Mouse (Mus musculus): ENCODE measurements around the gene Babam2. TPM values are rescaled to one million over a fixed set of nuclear protein-coding genes. Genes with fewer than 3 reads are reported as not detected.

Gene Babam2
- total RNA-seq, 1 experiment = 33.9 TPM

GRCm38 (mm10) chr5:31876216-31876974 is 178.9 kb downstream of the Babam2 start:
- Histone ChIP-seq H3K9me3 (ENCODE audit: control insufficient read depth, insufficient read depth, low read depth, low read length) (no peaks in the 10 kb centered on the region), H3K9ac (ENCODE audit: insufficient read depth, low read depth, low read length, poor library complexity, severe bottlenecking) (no peak overlapping the region), H3K4me1 (ENCODE audit: control insufficient read depth in 2 of 2, insufficient read depth in 2 of 2, low read length in 2 of 2, poor library complexity in 1 of 2) (no peaks in the 10 kb centered on the region), H3K27ac (ENCODE audit: insufficient read depth, low read depth, low read length, poor library complexity, severe bottlenecking) (no peak overlapping the region), H3K36me3 (ENCODE audit: control insufficient read depth, insufficient read depth, low read length, poor library complexity, severe bottlenecking) (no peaks in the 10 kb centered on the region), H3K4me3 (ENCODE audit: insufficient read depth in 1 of 2, low read depth in 1 of 2, low read length in 2 of 2, poor library complexity in 1 of 2, severe bottlenecking in 1 of 2) (no peak overlapping the region)
- in situ Hi-C loops (cut with MboI; ENCODE audit: low sequenced_read_pairs in 2 of 2, unreplicated experiment in 2 of 2) = no loop called here
- no peak for TF ChIP-seq ZNF384 (IDR thresholded peaks at IDR 0.05; ENCODE audit: low read depth, low read length)
- no peak for TF ChIP-seq CHD2 (IDR thresholded peaks at IDR 0.05; ENCODE audit: low read depth, low read length)
- TF ChIP-seq HCFC1 (IDR thresholded peaks at IDR 0.05; ENCODE audit: borderline replicate concordance, insufficient read depth, low read length) = no peak
- TF ChIP-seq ZC3H11A (IDR thresholded peaks at IDR 0.05; ENCODE audit: borderline replicate concordance, low read depth, low read length) = no peak
- TF ChIP-seq MAFK (IDR thresholded peaks at IDR 0.05; ENCODE audit: insufficient read depth, low read depth, low read length) = no peak
- DNase-seq (ENCODE audit: low read depth, low spot score) = no peak

GRCm38 (mm10) chr5:31880457-31880856 is 183.0 kb downstream of the Babam2 start:
- no peak overlapping the region for H3K27ac ChIP-seq (ENCODE audit: insufficient read depth, low read depth, low read length, poor library complexity, severe bottlenecking)
- no peak overlapping the region for H3K9ac ChIP-seq (ENCODE audit: insufficient read depth, low read depth, low read length, poor library complexity, severe bottlenecking)
- in situ Hi-C loops (cut with MboI; ENCODE audit: low sequenced_read_pairs in 2 of 2, unreplicated experiment in 2 of 2) = no loop called here

GRCm38 (mm10) chr5:31882297-31882696 is 184.8 kb downstream of the Babam2 start:
- TF ChIP-seq ZNF384 (IDR thresholded peaks at IDR 0.05; ENCODE audit: low read depth, low read length) (no peak), HCFC1 (IDR thresholded peaks at IDR 0.05; ENCODE audit: borderline replicate concordance, insufficient read depth, low read length) (no peak), MAFK (IDR thresholded peaks at IDR 0.05; ENCODE audit: insufficient read depth, low read depth, low read length) (no peak), ZC3H11A (IDR thresholded peaks at IDR 0.05; ENCODE audit: borderline replicate concordance, low read depth, low read length) (no peak), CHD2 (IDR thresholded peaks at IDR 0.05; ENCODE audit: low read depth, low read length) (no peak)

More at GRCm38 (mm10) chr5:31880457-31880856, 183.0 kb downstream of the Babam2 start:
- Histone ChIP-seq H3K4me3 (ENCODE audit: insufficient read depth in 1 of 2, low read depth in 1 of 2, low read length in 2 of 2, poor library complexity in 1 of 2, severe bottlenecking in 1 of 2) (no peak overlapping the region), H3K4me1 (ENCODE audit: control insufficient read depth in 2 of 2, insufficient read depth in 2 of 2, low read length in 2 of 2, poor library complexity in 1 of 2) (no peaks in the 10 kb centered on the region), H3K9me3 (ENCODE audit: control insufficient read depth, insufficient read depth, low read depth, low read length) (no peaks in the 10 kb centered on the region), H3K36me3 (ENCODE audit: control insufficient read depth, insufficient read depth, low read length, poor library complexity, severe bottlenecking) (no peaks in the 10 kb centered on the region)
- TF ChIP-seq CHD2 (IDR thresholded peaks at IDR 0.05; ENCODE audit: low read depth, low read length) (no peak), MAFK (IDR thresholded peaks at IDR 0.05; ENCODE audit: insufficient read depth, low read depth, low read length) (no peak), HCFC1 (IDR thresholded peaks at IDR 0.05; ENCODE audit: borderline replicate concordance, insufficient read depth, low read length) (no peak), ZC3H11A (IDR thresholded peaks at IDR 0.05; ENCODE audit: borderline replicate concordance, low read depth, low read length) (no peak), ZNF384 (IDR thresholded peaks at IDR 0.05; ENCODE audit: low read depth, low read length) (no peak)
- DNase-seq (ENCODE audit: low read depth, low spot score) = no peak

GRCm38 (mm10) chr5:31884962-31885361 is 187.5 kb downstream of the Babam2 start:
- in situ Hi-C loops (cut with MboI; ENCODE audit: low sequenced_read_pairs in 2 of 2, unreplicated experiment in 2 of 2) = no loop called here
- Histone ChIP-seq H3K4me1 (ENCODE audit: control insufficient read depth in 2 of 2, insufficient read depth in 2 of 2, low read length in 2 of 2, poor library complexity in 1 of 2) (no peaks in the 10 kb centered on the region), H3K27ac (ENCODE audit: insufficient read depth, low read depth, low read length, poor library complexity, severe bottlenecking) (no peak overlapping the region), H3K9ac (ENCODE audit: insufficient read depth, low read depth, low read length, poor library complexity, severe bottlenecking) (no peak overlapping the region), H3K36me3 (ENCODE audit: control insufficient read depth, insufficient read depth, low read length, poor library complexity, severe bottlenecking) (no peaks in the 10 kb centered on the region), H3K4me3 (ENCODE audit: insufficient read depth in 1 of 2, low read depth in 1 of 2, low read length in 2 of 2, poor library complexity in 1 of 2, severe bottlenecking in 1 of 2) (no peak overlapping the region), H3K9me3 (ENCODE audit: control insufficient read depth, insufficient read depth, low read depth, low read length) (no peaks in the 10 kb centered on the region)
- DNase-seq (ENCODE audit: low read depth, low spot score) = no peak
- no peak for TF ChIP-seq CHD2 (IDR thresholded peaks at IDR 0.05; ENCODE audit: low read depth, low read length)
- TF ChIP-seq HCFC1 (IDR thresholded peaks at IDR 0.05; ENCODE audit: borderline replicate concordance, insufficient read depth, low read length) = no peak
- no peak for TF ChIP-seq ZNF384 (IDR thresholded peaks at IDR 0.05; ENCODE audit: low read depth, low read length)
- no peak for TF ChIP-seq ZC3H11A (IDR thresholded peaks at IDR 0.05; ENCODE audit: borderline replicate concordance, low read depth, low read length)
- no peak for TF ChIP-seq MAFK (IDR thresholded peaks at IDR 0.05; ENCODE audit: insufficient read depth, low read depth, low read length)

More at GRCm38 (mm10) chr5:31882297-31882696, 184.8 kb downstream of the Babam2 start:
- DNase-seq (ENCODE audit: low read depth, low spot score) = no peak
- H3K27ac ChIP-seq (ENCODE audit: insufficient read depth, low read depth, low read length, poor library complexity, severe bottlenecking) = no peak overlapping the region
- H3K9me3 ChIP-seq (ENCODE audit: control insufficient read depth, insufficient read depth, low read depth, low read length) = no peaks in the 10 kb centered on the region
- in situ Hi-C loops (cut with MboI; ENCODE audit: low sequenced_read_pairs in 2 of 2, unreplicated experiment in 2 of 2) = no loop called here
- H3K9ac ChIP-seq (ENCODE audit: insufficient read depth, low read depth, low read length, poor library complexity, severe bottlenecking) = no peak overlapping the region
- H3K36me3 ChIP-seq (ENCODE audit: control insufficient read depth, insufficient read depth, low read length, poor library complexity, severe bottlenecking) = no peaks in the 10 kb centered on the region
- no peak overlapping the region for H3K4me3 ChIP-seq (ENCODE audit: insufficient read depth in 1 of 2, low read depth in 1 of 2, low read length in 2 of 2, poor library complexity in 1 of 2, severe bottlenecking in 1 of 2)
- no peaks in the 10 kb centered on the region for H3K4me1 ChIP-seq (ENCODE audit: control insufficient read depth in 2 of 2, insufficient read depth in 2 of 2, low read length in 2 of 2, poor library complexity in 1 of 2)

All from ES-E14 (cell line).